In the genomic region with DNA sequence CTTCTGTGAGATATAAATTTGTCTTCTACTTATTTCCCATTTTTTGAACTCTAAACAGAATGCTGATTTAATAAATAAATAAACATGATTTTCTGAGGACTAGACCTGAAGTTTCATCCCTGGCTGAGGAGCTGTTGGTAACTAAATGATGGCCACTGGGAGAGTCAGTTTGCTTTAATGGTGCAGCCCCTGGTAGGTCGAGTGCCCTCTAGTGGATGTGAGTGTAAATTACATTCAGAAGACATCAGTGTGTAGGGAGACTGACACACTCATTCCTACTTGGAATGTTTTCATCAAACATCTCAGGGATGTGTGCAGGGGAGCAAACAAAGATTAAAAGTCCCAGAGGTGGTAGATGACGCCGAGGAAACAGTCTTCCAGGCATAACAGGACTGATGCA, we compare ENCODE assay signal across 7 mouse cellular contexts.
A peak's percentile ranks its signal among the peaks of the same experiment; 100 is the strongest.
DNase-seq lines count a peak whose midpoint lies in the region; ATAC-seq and TF ChIP-seq lines count a peak whose summit lies in the region.

No protein-coding gene starts in this region.

- TF ChIP-seq CTCF in kidney, postnatal 0 days (IDR thresholded peaks at IDR 0.05; ENCODE audit: low read depth) = peak; percentile 78

- H3K4me2 ChIP-seq in kidney, postnatal 0 days (ENCODE audit: low read length) = no peak overlapping the region

- H3K9me3 ChIP-seq in kidney, postnatal 0 days (replicated peaks; ENCODE audit: low read length) = no peaks in the 10 kb centered on the region

- 49% methylated on average over 3 of the region's 3 CpGs for WGBS in kidney, postnatal 0 days

- H3K27me3 ChIP-seq in kidney, postnatal 0 days (ENCODE audit: insufficient read depth, low read length) = no peaks in the 10 kb centered on the region

- no peak for ATAC-seq in kidney, postnatal 0 days (replicated peaks; ENCODE audit: low FRiP score, low read depth)

- H3K27ac ChIP-seq in kidney, postnatal 0 days = no peak overlapping the region

- no peaks in the 10 kb centered on the region for H3K36me3 ChIP-seq in kidney, postnatal 0 days (ENCODE audit: insufficient read depth, low read length)

- H3K4me1 ChIP-seq in kidney, postnatal 0 days (replicated peaks; ENCODE audit: insufficient read depth, low read length) = no peaks in the 10 kb centered on the region

- no peak overlapping the region for H3K4me3 ChIP-seq in kidney, postnatal 0 days (replicated peaks; ENCODE audit: low read depth, low read length)

- DNase-seq in kidney, postnatal 0 days (ENCODE audit: low spot score) = peak; percentile 54
- DNase-seq in kidney, adult 11 months = no peak
- DNase-seq in ES-CJ7 (ENCODE audit: low read depth, low spot score) = peak; percentile 68
- DNase-seq in adrenal gland, postnatal 14 days = peak; percentile 25
- DNase-seq in lung, postnatal 25 days (ENCODE audit: low spot score) = peak; percentile 16
- DNase-seq in right cerebral cortex, postnatal 14 days = no peak
- no peak for DNase-seq in spleen, postnatal 4 days (ENCODE audit: low spot score in 2 of 2)

- no peak overlapping the region for H3K9ac ChIP-seq in kidney, postnatal 0 days (ENCODE audit: low read depth, low read length)

Comparison
In these comparisons a context has a peak if more than half of its experiments do, and no peak if none do; other contexts are left out.
1. DNase-seq: peak in kidney, postnatal 0 days (single experiment), ES-CJ7 (single experiment), adrenal gland, postnatal 14 days (single experiment) and lung, postnatal 25 days (single experiment); none in kidney, adult 11 months (single experiment), right cerebral cortex, postnatal 14 days (single experiment) and spleen, postnatal 4 days (0 of 2).